In the genomic region with DNA sequence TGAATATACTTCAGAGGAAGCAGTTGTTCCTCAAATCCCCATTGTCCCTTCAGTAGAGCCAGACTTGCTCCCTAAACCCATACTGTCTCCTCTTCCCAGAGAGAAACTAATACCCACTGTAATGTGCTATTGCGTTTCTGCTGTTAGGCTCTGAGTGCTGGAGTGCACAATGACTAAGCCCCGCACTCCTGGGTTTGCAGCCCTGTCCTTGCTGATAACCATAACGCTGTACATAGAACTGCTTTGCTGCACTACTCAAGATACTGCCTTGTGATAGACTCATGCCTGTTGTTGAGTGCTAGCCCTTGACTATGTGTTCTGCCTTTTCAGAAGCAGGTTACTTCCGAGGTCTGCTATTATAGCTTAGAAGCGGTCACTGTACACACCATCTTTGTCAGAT, we compare ENCODE assay signal across 24 mouse cellular contexts. TPM values are rescaled to one million over a fixed set of nuclear protein-coding genes. Genes with fewer than 3 reads are reported as not detected.
DNase-seq lines count a peak whose midpoint lies in the region; ATAC-seq and TF ChIP-seq lines count a peak whose summit lies in the region.
"Had no signal": no experiment of that assay in that cellular context is flagged by ENCODE, and none has a peak within 500 bp of the region (broad histone marks: within the 10 kb centered on the region; RNA-seq: fewer than 3 reads in every experiment).

No protein-coding gene starts in this region.

- DNase-seq in adrenal gland, postnatal 36 days = peak; percentile 29 to 33
- DNase-seq in adrenal gland, postnatal 14 days = no peak
- peak; percentile 52 for DNase-seq in liver, embryonic 13.5 days
- DNase-seq in midbrain, postnatal 0 days (ENCODE audit: low spot score) = no peak
- DNase-seq: cerebellum, adult 8-10 months; forebrain, postnatal 0 days; gastrocnemius, postnatal 25 days; heart, adult 2 months; heart, postnatal 4 days; kidney, adult 2 months; kidney, postnatal 10 days; lung, postnatal 10 days; midbrain, embryonic 14.5 days; thymus, postnatal 14 days had no signal

- H3K4me1 ChIP-seq in liver, embryonic 13.5 days (replicated peaks) = peaks cover 47% of the 10 kb centered on the region
- H3K4me1 ChIP-seq in midbrain, embryonic 13.5 days (replicated peaks) = no peaks in the 10 kb centered on the region
- H3K4me1 ChIP-seq in midbrain, postnatal 0 days (ENCODE audit: insufficient read depth, low read length) = no peaks in the 10 kb centered on the region
- H3K4me1 ChIP-seq: embryonic facial prominence, embryonic 10.5 days; heart, embryonic 15.5 days; limb, embryonic 10.5 days; neural tube, embryonic 12.5 days had no signal

- WGBS in liver, embryonic 13.5 days (ENCODE audit: insufficient replicate concordance) = 29% methylated on average over 5 of the region's 5 CpGs
- WGBS in midbrain, embryonic 13.5 days = 94% methylated on average over 5 of the region's 5 CpGs
- 96% methylated on average over 5 of the region's 5 CpGs for WGBS in midbrain, postnatal 0 days

- H3K4me3 ChIP-seq in liver, embryonic 13.5 days (replicated peaks) = no peak overlapping the region
- no peak overlapping the region for H3K4me3 ChIP-seq in midbrain, embryonic 13.5 days (replicated peaks)
- no peak overlapping the region for H3K4me3 ChIP-seq in midbrain, postnatal 0 days (ENCODE audit: low read depth, low read length)
- H3K4me3 ChIP-seq: embryonic facial prominence, embryonic 10.5 days; heart, adult 2 months; heart, embryonic 15.5 days; hindbrain, embryonic 15.5 days; limb, embryonic 10.5 days; neural tube, embryonic 12.5 days had no signal

- H3K9me3 ChIP-seq in liver, embryonic 13.5 days (replicated peaks) = no peaks in the 10 kb centered on the region
- no peaks in the 10 kb centered on the region for H3K9me3 ChIP-seq in midbrain, embryonic 13.5 days
- H3K9me3 ChIP-seq in midbrain, postnatal 0 days (ENCODE audit: low read length) = no peaks in the 10 kb centered on the region
- H3K9me3 ChIP-seq: embryonic facial prominence, embryonic 10.5 days; heart, embryonic 15.5 days; hindbrain, embryonic 15.5 days; limb, embryonic 10.5 days; neural tube, embryonic 12.5 days had no signal

- no peak for TF ChIP-seq CTCF in midbrain, postnatal 0 days (IDR thresholded peaks at IDR 0.05)

- H3K36me3 ChIP-seq in liver, embryonic 13.5 days = peaks cover 19% of the 10 kb centered on the region
- H3K36me3 ChIP-seq in midbrain, embryonic 13.5 days = peaks cover 23% of the 10 kb centered on the region
- H3K36me3 ChIP-seq in midbrain, postnatal 0 days (ENCODE audit: insufficient read depth, low read length) = peaks cover 6% of the 10 kb centered on the region

- H3K27ac ChIP-seq in liver, embryonic 13.5 days = peak overlapping the region; percentile 62
- H3K27ac ChIP-seq in midbrain, embryonic 13.5 days = no peak overlapping the region
- H3K27ac ChIP-seq in midbrain, postnatal 0 days (ENCODE audit: low read depth, low read length) = no peak overlapping the region
- H3K27ac ChIP-seq: embryonic facial prominence, embryonic 10.5 days; heart, adult 2 months; heart, embryonic 15.5 days; hindbrain, embryonic 15.5 days; limb, embryonic 10.5 days; neural tube, embryonic 12.5 days had no signal

- H3K27me3 ChIP-seq in liver, embryonic 13.5 days = no peaks in the 10 kb centered on the region
- H3K27me3 ChIP-seq in midbrain, embryonic 13.5 days = no peaks in the 10 kb centered on the region
- H3K27me3 ChIP-seq in midbrain, postnatal 0 days (ENCODE audit: insufficient read depth, low read length) = no peaks in the 10 kb centered on the region
- H3K27me3 ChIP-seq: CH12.LX; heart, embryonic 15.5 days; hindbrain, embryonic 15.5 days; neural tube, embryonic 12.5 days had no signal

- peak overlapping the region; percentile 44; the same call in 1 of the 2 replicates for H3K9ac ChIP-seq in liver, embryonic 13.5 days
- no peak overlapping the region for H3K9ac ChIP-seq in midbrain, embryonic 13.5 days (replicated peaks)
- no peak overlapping the region for H3K9ac ChIP-seq in midbrain, postnatal 0 days (replicated peaks; ENCODE audit: low read length, poor library complexity, severe bottlenecking)
- H3K9ac ChIP-seq: forebrain, postnatal 0 days; heart, embryonic 15.5 days; hindbrain, embryonic 15.5 days; neural tube, embryonic 12.5 days had no signal

- H3K4me2 ChIP-seq in liver, embryonic 13.5 days = peak overlapping the region; percentile 29; the same call in 1 of the 2 replicates
- no peak overlapping the region for H3K4me2 ChIP-seq in midbrain, embryonic 13.5 days (replicated peaks)
- no peak overlapping the region for H3K4me2 ChIP-seq in midbrain, postnatal 0 days (ENCODE audit: low read depth, low read length, poor library complexity, severe bottlenecking)
- H3K4me2 ChIP-seq: heart, embryonic 15.5 days; hindbrain, embryonic 15.5 days; neural tube, embryonic 12.5 days had no signal

- ATAC-seq in common myeloid progenitor, adult 5-6 weeks (replicated peaks; ENCODE audit: low read depth, poor library complexity, severe bottlenecking) = peak; percentile 73
- peak; percentile 99 for ATAC-seq in liver, embryonic 13.5 days (ENCODE audit: low read depth)
- ATAC-seq in megakaryocyte-erythroid progenitor cell, adult 5-6 weeks (replicated peaks; ENCODE audit: low FRiP score, low TSS enrichment, poor library complexity, severe bottlenecking) = peak; percentile 99
- ATAC-seq in midbrain, embryonic 13.5 days = no peak
- ATAC-seq in midbrain, postnatal 0 days (ENCODE audit: low FRiP score) = no peak
- ATAC-seq: activated CD4-positive, CD25-positive, alpha-beta regulatory T cell, adult 4 months; forebrain, postnatal 0 days had no signal

RNA-seq across cellular contexts. Expression of gene Ppm1a, which starts 22.9 kb away (rescaled TPM):
- total RNA-seq in adrenal gland, postnatal 36 days (2021) = 100 to 1,000 TPM; 276 to 324 TPM
- 244 and 247 TPM in 2 replicates for total RNA-seq in adrenal gland, postnatal 14 days (2021)
- 99.2 and 105 TPM in 2 replicates for total RNA-seq in common myeloid progenitor, adult 5-6 weeks (2017)
- polyA plus RNA-seq in liver, embryonic 13.5 days (2015; fragmentation: Nextera tagmentation; extraction: Ambion mirVana) = 25.6 and 25.8 TPM in 2 replicates
- total RNA-seq in megakaryocyte-erythroid progenitor cell, adult 5-6 weeks (2014; fragmentation: Nextera tagmentation) = 69.9 and 88.3 TPM in 2 replicates
- 137 and 152 TPM in 2 replicates for total RNA-seq in megakaryocyte-erythroid progenitor cell, adult 5-6 weeks (2017)
- 47.3 and 57.7 TPM in 2 replicates for polyA plus RNA-seq in midbrain, embryonic 13.5 days (2015; fragmentation: Nextera tagmentation; extraction: Ambion mirVana)
- total RNA-seq in midbrain, postnatal 0 days (2014; rRNA removed) = 170 and 198 TPM in 2 replicates
- polyA plus RNA-seq in midbrain, postnatal 0 days (2015; fragmentation: Nextera tagmentation; extraction: Ambion mirVana) = 70.6 and 79.3 TPM in 2 replicates

Comparison
In these comparisons a context has a peak if more than half of its experiments do, and no peak if none do; other contexts are left out.
1. DNase-seq: peak in adrenal gland, postnatal 36 days (2 of 2) and liver, embryonic 13.5 days (single experiment); none in adrenal gland, postnatal 14 days (single experiment) and midbrain, postnatal 0 days (single experiment).
2. ATAC-seq: peak in common myeloid progenitor, adult 5-6 weeks (single experiment), liver, embryonic 13.5 days (single experiment) and megakaryocyte-erythroid progenitor cell, adult 5-6 weeks (single experiment); none in midbrain, embryonic 13.5 days (single experiment) and midbrain, postnatal 0 days (single experiment).